Mouse (Mus musculus): ENCODE data around the gene 4930469K13Rik. TPM values are rescaled to one million over a fixed set of nuclear protein-coding genes. Genes with fewer than 3 reads are reported as not detected.

4930469K13Rik gene
- polyA plus RNA-seq, 1 experiment from 2014 or later, result not detected

DNA sequence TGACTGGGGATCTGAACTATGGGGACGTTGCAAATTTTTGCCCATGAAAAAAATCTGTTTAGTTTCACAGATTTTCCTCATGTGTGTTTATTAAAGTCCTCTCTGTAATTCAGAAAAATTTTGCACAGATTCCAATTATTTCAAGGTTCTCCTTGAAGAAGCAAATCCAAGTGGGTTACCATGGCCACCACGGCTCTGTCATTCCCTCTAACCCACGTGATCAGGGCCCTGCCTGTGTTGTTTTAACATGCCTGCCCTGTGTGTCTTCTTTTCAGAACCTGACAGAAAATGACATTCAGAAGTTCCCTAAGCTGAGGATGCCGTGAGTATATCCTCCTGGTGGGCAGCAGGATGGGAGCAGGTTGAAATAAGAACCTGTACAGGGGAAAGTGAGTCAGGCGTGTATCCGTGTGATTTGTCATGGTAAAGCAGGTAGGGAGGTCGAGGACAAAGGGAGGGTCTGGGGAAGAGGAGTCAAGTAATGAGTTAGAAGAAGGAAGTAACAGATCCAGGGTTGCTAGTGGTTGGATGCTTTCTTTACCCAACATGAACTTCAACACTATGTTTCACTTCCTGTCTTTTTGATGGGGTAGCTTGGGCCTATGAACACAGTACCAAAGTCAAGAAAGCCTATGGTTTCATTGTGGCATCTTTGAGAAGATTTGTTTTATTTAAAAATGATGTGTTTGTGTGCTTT lies 44.2 kb downstream of the 4930469K13Rik start:
- DNase-seq (ENCODE audit: low spot score), result no peak
- H3K27ac ChIP-seq (ENCODE audit: low read depth, low read length), result no peak overlapping the region
- 79% methylated on average over 7 of the region's 7 CpGs for WGBS

DNA sequence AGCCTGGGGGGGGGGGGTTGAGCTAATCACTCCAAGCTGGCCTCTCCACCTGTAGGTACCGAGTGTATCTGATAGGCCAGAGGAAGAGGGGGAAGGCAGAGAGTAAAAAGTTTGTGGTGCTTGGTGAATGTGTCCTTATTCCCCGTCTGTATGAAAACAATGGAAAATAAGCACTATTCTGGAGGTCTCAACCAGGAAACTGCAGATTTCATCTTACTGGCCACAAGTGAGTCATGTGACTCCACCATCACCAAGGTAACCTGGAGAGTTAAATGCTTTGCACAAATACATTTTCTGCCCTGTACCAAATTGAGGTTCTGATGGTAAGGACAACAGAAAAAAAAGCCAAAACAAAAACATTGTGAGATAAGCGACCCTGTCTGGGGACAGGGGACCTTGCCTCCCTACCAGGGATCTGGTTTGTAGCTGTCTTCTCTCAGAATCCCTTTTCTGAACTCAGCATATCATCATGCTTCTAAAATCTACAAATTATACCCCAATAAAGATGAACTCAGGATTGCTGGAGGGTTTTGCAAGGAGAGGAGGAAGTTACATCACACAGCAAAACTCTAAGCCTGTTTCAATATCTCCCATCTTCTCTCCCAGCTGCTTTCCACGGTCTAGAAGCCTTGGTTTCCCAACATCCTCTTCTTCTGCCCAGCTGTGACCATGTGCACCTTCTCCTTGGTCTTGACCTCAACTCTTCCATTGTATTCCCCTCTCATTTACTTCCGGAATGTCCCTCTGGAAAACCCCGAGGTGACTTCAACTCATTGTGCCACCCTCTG lies 45.1 kb downstream of the 4930469K13Rik start:
- 85% methylated on average over 6 of the region's 6 CpGs for WGBS
- no peak for ATAC-seq (replicated peaks; ENCODE audit: low FRiP score)
- H3K9ac ChIP-seq (ENCODE audit: low read length), result no peak overlapping the region

More for the DNA sequence above, 44.2 kb downstream of the 4930469K13Rik start:
- no peaks in the 10 kb centered on the region for H3K4me1 ChIP-seq (replicated peaks; ENCODE audit: control insufficient read depth, insufficient read depth, low read length)
- H3K9ac ChIP-seq (ENCODE audit: low read length), result no peak overlapping the region
- H3K4me2 ChIP-seq (ENCODE audit: low read depth, low read length, severe bottlenecking), result no peak overlapping the region
- no peak for ATAC-seq (replicated peaks; ENCODE audit: low FRiP score)
- no peaks in the 10 kb centered on the region for H3K36me3 ChIP-seq (ENCODE audit: control insufficient read depth, insufficient read depth, low read length)
- H3K27me3 ChIP-seq (ENCODE audit: control insufficient read depth, insufficient read depth, low read length), result no peaks in the 10 kb centered on the region
- H3K4me3 ChIP-seq (ENCODE audit: low read depth, low read length), result no peak overlapping the region
- no peaks in the 10 kb centered on the region for H3K9me3 ChIP-seq (ENCODE audit: control insufficient read depth, low read length)

DNA sequence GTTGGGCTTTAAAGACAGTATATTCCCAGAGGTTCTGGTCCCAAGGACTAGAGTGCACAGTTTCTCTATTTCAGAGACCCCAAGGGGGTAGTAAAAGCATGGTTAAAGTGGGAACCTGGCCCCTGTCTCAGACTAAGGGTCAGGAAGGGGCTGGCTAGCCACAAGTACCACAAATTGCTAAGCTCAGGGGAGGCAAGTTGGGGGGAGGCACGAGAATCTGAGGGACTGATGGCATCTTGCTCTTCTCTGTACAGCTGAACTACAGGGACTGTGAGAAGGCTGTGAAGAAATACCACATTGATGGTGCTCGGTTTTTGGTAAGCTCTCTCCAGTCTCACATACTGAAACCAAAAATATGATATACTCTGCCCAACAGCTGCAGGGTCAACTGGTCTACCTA lies 47.7 kb downstream of the 4930469K13Rik start:
- no peak overlapping the region for H3K9ac ChIP-seq (ENCODE audit: low read length)
- DNase-seq (ENCODE audit: low spot score) (no peak), ATAC-seq (replicated peaks; ENCODE audit: low FRiP score) (no peak)
- H3K27ac ChIP-seq (ENCODE audit: low read depth, low read length), result no peak overlapping the region
- no peaks in the 10 kb centered on the region for H3K36me3 ChIP-seq (ENCODE audit: control insufficient read depth, insufficient read depth, low read length)
- no peak overlapping the region for H3K4me3 ChIP-seq (ENCODE audit: low read depth, low read length)
- H3K4me2 ChIP-seq (ENCODE audit: low read depth, low read length, severe bottlenecking), result no peak overlapping the region
- no peaks in the 10 kb centered on the region for H3K27me3 ChIP-seq (ENCODE audit: control insufficient read depth, insufficient read depth, low read length)
- 66% methylated on average over 2 of the region's 2 CpGs for WGBS
- H3K9me3 ChIP-seq (ENCODE audit: control insufficient read depth, low read length), result no peaks in the 10 kb centered on the region
- no peaks in the 10 kb centered on the region for H3K4me1 ChIP-seq (replicated peaks; ENCODE audit: control insufficient read depth, insufficient read depth, low read length)

More for the DNA sequence above, 45.1 kb downstream of the 4930469K13Rik start:
- Histone ChIP-seq H3K9me3 (ENCODE audit: control insufficient read depth, low read length) (no peaks in the 10 kb centered on the region), H3K36me3 (ENCODE audit: control insufficient read depth, insufficient read depth, low read length) (no peaks in the 10 kb centered on the region), H3K4me1 (replicated peaks; ENCODE audit: control insufficient read depth, insufficient read depth, low read length) (no peaks in the 10 kb centered on the region), H3K4me3 (ENCODE audit: low read depth, low read length) (no peak overlapping the region), H3K27ac (ENCODE audit: low read depth, low read length) (no peak overlapping the region), H3K27me3 (ENCODE audit: control insufficient read depth, insufficient read depth, low read length) (no peaks in the 10 kb centered on the region), H3K4me2 (ENCODE audit: low read depth, low read length, severe bottlenecking) (no peak overlapping the region)
- DNase-seq (ENCODE audit: low spot score), result no peak

DNA sequence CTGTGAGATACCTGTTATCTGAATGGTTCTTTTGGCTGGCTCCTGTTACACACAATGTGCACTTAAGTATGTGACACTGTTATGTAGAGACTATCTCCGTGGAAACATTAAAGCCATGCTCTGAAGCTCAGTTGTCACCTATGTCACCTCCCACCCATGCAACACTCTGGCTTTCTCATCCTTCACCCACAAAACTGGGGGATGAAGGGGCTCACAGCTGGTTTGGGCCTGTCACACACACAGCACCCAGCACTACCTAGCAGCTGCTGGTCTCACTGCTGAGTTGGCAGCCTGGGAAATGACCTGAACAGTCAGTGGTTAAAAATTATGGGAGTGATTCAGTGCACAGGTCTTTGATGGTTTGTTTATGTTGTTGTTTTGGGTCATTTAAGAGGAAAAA lies 48.3 kb downstream of the 4930469K13Rik start:
- no peak overlapping the region for H3K4me2 ChIP-seq (ENCODE audit: low read depth, low read length, severe bottlenecking)
- no peaks in the 10 kb centered on the region for H3K27me3 ChIP-seq (ENCODE audit: control insufficient read depth, insufficient read depth, low read length)
- no peak for DNase-seq (ENCODE audit: low spot score)
- H3K27ac ChIP-seq (ENCODE audit: low read depth, low read length), result no peak overlapping the region
- no peak for ATAC-seq (replicated peaks; ENCODE audit: low FRiP score)
- H3K4me1 ChIP-seq (replicated peaks; ENCODE audit: control insufficient read depth, insufficient read depth, low read length), result no peaks in the 10 kb centered on the region
- no peak overlapping the region for H3K4me3 ChIP-seq (ENCODE audit: low read depth, low read length)
- H3K36me3 ChIP-seq (ENCODE audit: control insufficient read depth, insufficient read depth, low read length), result no peaks in the 10 kb centered on the region
- WGBS, result 93% methylated on average over 1 of the region's 1 CpGs
- no peaks in the 10 kb centered on the region for H3K9me3 ChIP-seq (ENCODE audit: control insufficient read depth, low read length)
- H3K9ac ChIP-seq (ENCODE audit: low read length), result no peak overlapping the region

DNA sequence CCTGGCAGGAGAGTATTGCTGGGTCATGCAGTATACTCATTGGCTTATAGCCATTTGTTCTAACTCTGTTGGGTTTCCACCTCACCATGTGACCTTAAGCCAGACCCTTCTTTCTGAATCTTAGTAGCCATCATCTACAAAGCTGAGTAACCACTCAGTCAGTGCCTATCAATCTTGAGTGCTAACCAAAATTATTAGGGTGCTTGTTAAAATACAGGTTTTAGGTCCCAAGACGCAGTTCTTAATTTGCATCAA lies 49.3 kb downstream of the 4930469K13Rik start:
- Histone ChIP-seq H3K9ac (ENCODE audit: low read length) (no peak overlapping the region), H3K4me3 (ENCODE audit: low read depth, low read length) (no peak overlapping the region), H3K27me3 (ENCODE audit: control insufficient read depth, insufficient read depth, low read length) (no peaks in the 10 kb centered on the region), H3K4me2 (ENCODE audit: low read depth, low read length, severe bottlenecking) (no peak overlapping the region), H3K9me3 (ENCODE audit: control insufficient read depth, low read length) (no peaks in the 10 kb centered on the region), H3K27ac (ENCODE audit: low read depth, low read length) (no peak overlapping the region), H3K36me3 (ENCODE audit: control insufficient read depth, insufficient read depth, low read length) (no peaks in the 10 kb centered on the region), H3K4me1 (replicated peaks; ENCODE audit: control insufficient read depth, insufficient read depth, low read length) (no peaks in the 10 kb centered on the region)
- DNase-seq (ENCODE audit: low spot score) (no peak), ATAC-seq (replicated peaks; ENCODE audit: low FRiP score) (no peak)
- WGBS, result 87% methylated on average over 1 of the region's 1 CpGs

DNA sequence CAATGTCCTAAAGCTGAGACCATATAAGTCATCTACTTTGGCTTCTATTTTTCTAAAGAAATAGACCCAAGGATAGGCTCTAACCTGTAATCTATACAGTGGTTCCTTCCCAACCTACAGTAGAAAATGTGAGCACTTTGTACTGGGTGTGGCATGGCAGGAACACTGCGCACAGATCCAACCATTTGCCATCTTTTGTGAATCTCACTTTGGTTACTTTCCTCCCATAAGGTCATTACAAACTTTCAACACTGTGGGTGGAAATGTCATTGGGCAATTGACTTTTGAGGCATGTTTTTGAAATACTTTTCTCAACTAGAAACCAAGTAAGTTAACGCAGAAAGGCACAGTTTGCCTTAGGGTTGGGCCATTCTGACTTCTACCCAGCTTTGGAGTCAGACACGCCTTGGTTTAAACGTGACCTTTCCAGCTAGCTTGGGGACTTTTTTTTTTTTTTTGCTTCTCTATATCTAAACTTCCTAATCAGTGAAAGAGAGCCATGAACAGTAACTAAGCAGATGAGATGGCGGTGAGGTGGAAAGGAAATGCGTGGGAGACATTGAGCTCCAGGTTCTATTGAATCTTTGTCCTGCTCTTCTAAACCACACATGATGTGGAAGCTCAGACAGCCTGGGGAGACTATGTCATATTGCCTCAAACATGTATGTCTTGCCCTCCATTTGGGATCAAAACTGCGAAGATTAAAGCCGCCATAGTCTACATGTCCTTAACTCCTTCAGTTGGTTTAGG lies 49.8 kb downstream of the 4930469K13Rik start:
- no peak overlapping the region for H3K27ac ChIP-seq (ENCODE audit: low read depth, low read length)
- no peaks in the 10 kb centered on the region for H3K9me3 ChIP-seq (ENCODE audit: control insufficient read depth, low read length)
- no peaks in the 10 kb centered on the region for H3K27me3 ChIP-seq (ENCODE audit: control insufficient read depth, insufficient read depth, low read length)
- H3K4me3 ChIP-seq (ENCODE audit: low read depth, low read length), result no peak overlapping the region
- no peak for DNase-seq (ENCODE audit: low spot score)
- H3K9ac ChIP-seq (ENCODE audit: low read length), result no peak overlapping the region
- 94% methylated on average over 8 of the region's 8 CpGs for WGBS
- no peaks in the 10 kb centered on the region for H3K36me3 ChIP-seq (ENCODE audit: control insufficient read depth, insufficient read depth, low read length)
- no peaks in the 10 kb centered on the region for H3K4me1 ChIP-seq (replicated peaks; ENCODE audit: control insufficient read depth, insufficient read depth, low read length)
- no peak for ATAC-seq (replicated peaks; ENCODE audit: low FRiP score)
- H3K4me2 ChIP-seq (ENCODE audit: low read depth, low read length, severe bottlenecking), result no peak overlapping the region

DNA sequence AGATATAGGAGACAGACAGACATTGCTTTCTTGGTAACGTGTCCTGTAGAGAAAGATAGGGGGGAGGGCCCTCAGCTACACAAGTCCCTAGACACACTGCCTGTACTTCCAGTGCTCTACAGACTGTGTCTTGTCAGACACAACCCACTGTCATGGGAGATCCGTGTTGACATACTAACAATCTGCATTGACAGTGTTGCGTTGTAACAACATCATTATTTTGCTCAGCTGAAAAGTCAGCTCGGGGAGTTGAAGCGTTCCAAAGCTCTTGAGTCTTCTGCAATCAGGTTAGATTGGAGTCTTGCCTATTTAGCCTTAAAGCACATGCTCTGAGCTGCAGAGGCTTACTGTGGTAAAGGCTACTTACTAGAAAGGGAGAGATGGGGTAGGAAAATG lies 50.8 kb downstream of the 4930469K13Rik start:
- WGBS, result 90% methylated on average over 5 of the region's 5 CpGs
- Histone ChIP-seq H3K9ac (ENCODE audit: low read length) (no peak overlapping the region), H3K27me3 (ENCODE audit: control insufficient read depth, insufficient read depth, low read length) (no peaks in the 10 kb centered on the region), H3K4me2 (ENCODE audit: low read depth, low read length, severe bottlenecking) (no peak overlapping the region), H3K27ac (ENCODE audit: low read depth, low read length) (no peak overlapping the region), H3K36me3 (ENCODE audit: control insufficient read depth, insufficient read depth, low read length) (no peaks in the 10 kb centered on the region), H3K4me1 (replicated peaks; ENCODE audit: control insufficient read depth, insufficient read depth, low read length) (no peaks in the 10 kb centered on the region), H3K9me3 (ENCODE audit: control insufficient read depth, low read length) (no peaks in the 10 kb centered on the region), H3K4me3 (ENCODE audit: low read depth, low read length) (no peak overlapping the region)
- no peak for DNase-seq (ENCODE audit: low spot score)
- no peak for ATAC-seq (replicated peaks; ENCODE audit: low FRiP score)

DNA sequence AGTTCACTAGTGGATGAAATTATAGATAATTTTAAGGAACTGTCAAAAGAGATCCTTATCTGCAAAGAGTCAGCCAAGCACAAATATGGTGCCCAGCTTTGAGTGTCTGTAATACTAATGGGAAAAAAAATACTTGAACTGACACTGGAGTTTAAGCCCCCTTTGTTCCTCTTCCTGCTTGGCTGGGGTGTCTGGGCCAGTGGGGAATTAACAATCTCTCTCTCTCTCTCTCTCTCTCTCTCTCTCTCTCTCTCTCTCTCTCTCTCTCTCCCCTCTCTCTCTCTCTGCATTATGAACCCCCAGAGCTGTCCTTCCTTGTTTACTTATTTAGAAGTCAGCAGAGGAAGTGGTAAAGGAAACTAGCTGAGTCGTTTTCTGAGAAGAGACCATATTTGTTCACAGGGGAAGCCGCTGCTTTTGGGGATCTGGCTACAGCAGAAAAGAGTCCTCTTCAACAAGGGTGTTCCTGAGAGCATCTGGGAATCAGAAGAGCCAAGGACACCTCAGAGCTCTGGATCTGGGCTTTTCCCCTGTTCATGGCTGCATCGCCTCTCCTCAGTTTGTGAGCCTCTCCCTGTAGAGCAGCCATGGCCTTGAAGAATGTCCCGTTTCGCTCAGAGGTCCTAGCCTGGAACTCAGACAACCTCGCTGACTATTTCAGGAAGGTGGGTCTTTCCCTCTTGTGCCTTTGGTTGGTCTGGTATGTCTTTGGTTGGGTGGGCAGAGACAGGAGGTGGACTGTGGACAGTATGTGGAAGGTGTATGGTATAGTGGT lies 51.4 kb downstream of the 4930469K13Rik start, which contains the start of gene Lcp2:
TSS of gene Lcp2 (plus strand) at position 154 of the 775 bp plus-strand sequence.
- Histone ChIP-seq H3K36me3 (ENCODE audit: control insufficient read depth, insufficient read depth, low read length) (no peaks in the 10 kb centered on the region), H3K4me1 (replicated peaks; ENCODE audit: control insufficient read depth, insufficient read depth, low read length) (no peaks in the 10 kb centered on the region), H3K4me3 (ENCODE audit: low read depth, low read length) (no peak within 1 kb of the TSS), H3K9ac (ENCODE audit: low read length) (no peak within 1 kb of the TSS), H3K27me3 (ENCODE audit: control insufficient read depth, insufficient read depth, low read length) (no peaks in the 10 kb centered on the region), H3K27ac (ENCODE audit: low read depth, low read length) (no peak within 1 kb of the TSS), H3K9me3 (ENCODE audit: control insufficient read depth, low read length) (no peaks in the 10 kb centered on the region), H3K4me2 (ENCODE audit: low read depth, low read length, severe bottlenecking) (no peak within 1 kb of the TSS)
- ATAC-seq (replicated peaks; ENCODE audit: low FRiP score) (no peak), DNase-seq (ENCODE audit: low spot score) (no peak)
- 82% methylated on average over 6 of the region's 6 CpGs for WGBS
